Mouse (Mus musculus): ENCODE results near the gene Ccdc57.

Ccdc57 gene

DNA sequence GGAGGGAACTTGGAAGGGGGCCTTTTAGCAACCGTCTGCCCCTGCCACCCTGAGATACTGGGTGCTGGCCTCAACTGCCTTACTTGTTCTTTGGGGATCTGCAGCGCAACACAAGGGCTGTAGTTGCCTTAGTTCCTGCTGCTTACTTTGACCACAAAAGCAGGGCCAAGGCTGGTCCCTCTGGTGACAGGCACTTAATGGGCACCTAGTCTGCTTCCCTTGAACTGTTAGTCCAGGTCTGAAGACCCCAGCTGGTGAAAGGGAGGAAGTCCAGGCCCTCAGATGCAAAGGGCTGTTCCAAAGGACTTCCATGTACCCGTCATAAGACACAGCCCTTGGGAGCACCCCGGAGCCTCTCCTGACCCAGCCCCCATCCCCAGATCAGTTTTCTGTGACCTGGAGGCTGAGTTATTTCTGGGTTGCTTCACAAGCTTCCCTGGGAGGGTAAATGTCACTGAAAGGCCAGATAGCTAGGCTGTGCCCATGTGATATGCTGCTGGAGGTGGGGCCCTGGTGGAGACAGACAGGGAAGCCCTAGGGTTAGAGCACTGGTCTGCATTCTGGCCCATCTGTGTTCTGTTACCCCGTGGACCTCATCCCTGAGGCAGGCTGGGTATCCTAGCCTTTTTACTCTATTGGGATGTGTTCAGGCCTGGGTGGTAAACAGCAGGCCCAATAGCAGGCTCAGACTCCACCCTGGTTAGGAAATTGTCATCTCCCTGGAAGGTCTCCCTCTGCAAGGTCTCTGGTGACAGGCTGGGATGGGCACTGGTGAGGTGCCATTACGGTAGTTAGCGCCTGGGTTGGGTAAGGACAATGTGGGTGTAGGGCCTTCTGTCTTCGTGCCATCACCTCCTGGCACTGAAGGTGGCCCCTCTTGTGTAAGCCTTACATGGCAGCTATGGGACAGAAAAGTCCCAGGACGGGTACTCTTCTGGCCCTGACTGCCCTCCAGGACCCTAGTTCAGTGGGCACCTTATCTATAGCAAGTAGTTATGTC is 19.4 kb upstream of the Ccdc57 start:
- DNase-seq (ENCODE audit: low read depth, low spot score) = no peak

DNA sequence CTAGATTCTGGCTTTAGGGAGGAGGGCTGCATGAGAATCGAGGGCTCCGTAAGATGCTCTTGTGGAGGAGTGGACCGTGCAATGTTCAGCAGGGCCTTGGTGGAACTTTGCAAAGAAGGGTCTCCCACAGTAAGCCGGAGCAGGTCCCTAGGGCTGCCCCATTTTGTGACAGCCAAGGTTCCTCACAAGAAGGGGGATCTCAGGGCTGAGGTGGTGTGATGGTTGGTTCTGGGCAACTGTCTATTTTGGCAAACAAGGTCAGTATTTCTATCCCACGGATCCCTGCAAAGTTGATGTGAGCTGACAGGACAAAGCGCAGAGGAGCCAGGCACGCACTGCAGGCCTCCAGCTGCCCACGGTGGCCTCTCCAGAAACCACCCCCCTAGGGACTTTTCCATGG is 18.6 kb upstream of the Ccdc57 start:
- DNase-seq (ENCODE audit: low read depth, low spot score) = no peak

DNA sequence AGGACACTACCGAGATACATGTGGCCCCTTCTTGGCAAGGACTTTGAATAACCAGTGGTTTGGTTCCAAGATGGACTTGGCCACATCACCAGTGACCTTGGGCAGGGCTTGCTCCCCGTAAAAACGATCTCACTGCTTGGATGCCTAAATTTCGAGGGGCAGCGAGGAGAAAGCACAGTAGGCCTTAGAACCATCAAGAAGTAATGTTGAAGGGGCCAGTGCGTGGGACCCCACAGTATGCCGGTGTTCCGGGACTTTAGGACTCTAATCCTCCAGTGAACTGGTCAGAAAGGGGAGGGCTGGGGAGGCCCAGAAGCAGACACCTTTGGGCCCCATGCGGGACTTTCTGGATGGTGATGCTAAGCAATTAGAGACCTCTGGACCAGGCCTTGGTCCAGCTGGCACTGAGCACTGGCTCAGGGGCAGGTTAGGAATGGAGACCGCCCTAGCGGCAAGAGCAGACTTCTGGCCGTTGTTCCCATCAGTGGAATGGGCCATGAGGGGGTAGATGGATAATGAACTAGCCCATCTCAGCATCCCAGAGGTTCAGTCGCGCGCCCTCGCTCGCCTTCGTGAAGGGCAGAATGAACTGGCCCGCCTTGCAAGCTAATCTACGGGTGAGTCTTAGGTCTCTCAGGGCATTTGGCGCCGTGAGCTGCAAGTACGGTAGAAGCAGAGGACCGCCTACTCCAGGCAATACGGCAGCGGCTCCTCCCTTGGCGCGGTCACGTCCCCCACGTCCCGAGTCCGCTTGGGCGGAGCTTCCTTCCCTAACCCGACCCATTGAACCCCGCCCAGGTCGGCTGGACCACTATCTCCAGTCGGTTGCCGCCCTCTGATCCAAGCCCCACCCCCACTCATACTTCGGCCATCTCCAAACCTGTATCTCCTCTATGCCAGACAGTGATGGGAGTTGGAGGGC is 17.9 kb upstream of the Ccdc57 start:
- peak; percentile 88 for DNase-seq (ENCODE audit: low read depth, low spot score)

DNA sequence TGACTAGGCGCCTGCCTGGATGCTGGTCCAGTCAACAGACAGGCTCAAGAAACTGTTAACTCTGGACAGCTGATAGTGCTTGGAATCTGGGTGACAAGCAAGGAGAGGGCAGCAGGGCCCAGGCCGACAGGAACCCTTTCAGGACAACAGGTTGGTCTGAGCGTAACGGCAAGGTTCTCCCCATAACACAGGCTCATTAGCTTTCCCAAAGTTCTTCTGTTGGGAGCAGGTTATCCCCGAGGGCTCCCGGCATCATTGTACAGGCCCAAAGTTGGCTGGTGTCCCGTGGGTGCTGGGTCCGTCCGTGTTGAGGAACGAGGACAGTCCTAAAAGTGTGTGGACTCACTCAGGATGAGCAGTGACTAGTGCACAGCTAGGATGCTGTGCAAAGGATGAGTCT is 17.2 kb upstream of the Ccdc57 start:
- no peak for DNase-seq (ENCODE audit: low read depth, low spot score)

DNA sequence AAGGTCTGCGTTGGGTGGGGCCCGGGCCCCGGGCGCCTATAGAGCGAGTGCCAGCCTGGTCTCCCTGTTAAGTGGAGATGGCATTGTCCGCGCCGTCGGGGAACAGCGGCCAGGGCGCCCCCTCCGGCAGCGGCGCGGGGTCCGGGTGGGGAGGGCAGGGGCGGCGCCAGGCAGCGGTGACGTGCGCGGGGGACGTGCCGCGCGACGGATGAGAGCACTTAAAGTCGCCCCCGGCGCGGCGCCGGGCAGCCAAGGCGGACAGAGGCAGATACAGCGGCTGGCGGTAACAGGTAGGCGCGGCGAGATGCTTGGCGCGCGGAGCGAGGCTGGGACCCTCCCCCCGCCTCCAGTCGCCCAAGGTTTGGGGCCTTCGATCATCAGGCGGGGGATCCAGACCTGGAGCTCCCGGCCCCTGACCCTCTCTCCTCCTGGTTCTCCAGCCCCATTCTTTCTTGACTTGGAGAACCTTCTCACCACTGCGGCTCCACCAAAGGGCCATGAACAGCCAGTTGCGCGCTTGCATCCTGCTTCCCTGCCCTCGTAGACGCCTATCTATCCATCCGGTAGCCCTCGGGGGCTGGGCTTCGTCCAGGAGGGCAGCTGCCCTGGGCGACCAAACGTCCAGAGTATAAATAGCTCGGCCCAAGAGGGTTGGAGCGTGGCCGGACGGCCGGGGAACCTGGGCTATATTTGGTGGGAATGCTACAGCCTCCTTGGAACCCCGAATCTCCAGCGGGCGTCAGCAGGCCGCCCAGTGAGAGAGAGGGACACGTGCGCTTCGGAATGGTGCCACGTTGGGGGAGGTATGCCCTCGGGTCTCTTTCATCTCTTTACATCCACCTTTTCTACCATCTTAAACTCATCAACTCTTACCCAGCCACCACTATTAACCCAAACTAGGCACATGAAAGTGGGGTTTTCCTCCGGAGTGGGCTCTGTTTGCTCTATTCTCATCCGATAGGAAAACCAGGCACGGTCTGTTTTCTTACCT is 16.5 kb upstream of the Ccdc57 start:
- DNase-seq (ENCODE audit: low read depth, low spot score) = peak; percentile 55

DNA sequence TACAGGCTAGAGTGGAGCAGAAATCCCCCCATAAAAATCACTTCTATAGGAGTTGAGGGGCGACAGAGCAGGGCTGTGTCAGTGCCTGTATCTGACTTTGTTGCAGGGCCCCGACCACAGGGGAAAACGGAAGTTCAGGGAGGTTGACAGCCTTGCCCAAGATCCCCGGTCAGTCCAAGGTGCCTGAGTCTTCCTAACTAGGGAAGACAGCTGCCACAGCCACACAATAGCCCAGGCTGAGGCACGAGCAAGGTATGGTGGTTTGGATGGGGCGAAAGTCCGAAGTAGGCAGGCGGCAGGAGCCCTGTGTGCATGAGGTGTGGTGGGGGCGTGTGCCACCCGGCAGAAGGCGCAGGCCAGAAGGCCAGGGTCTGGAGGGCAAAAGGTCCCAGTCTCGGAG is 15.7 kb upstream of the Ccdc57 start, which contains the start of gene Slc16a3:
Gene Slc16a3, plus strand, starts transcription at position 153 of the 400 bp plus-strand sequence.
- DNase-seq (ENCODE audit: low read depth, low spot score) = no peak

DNA sequence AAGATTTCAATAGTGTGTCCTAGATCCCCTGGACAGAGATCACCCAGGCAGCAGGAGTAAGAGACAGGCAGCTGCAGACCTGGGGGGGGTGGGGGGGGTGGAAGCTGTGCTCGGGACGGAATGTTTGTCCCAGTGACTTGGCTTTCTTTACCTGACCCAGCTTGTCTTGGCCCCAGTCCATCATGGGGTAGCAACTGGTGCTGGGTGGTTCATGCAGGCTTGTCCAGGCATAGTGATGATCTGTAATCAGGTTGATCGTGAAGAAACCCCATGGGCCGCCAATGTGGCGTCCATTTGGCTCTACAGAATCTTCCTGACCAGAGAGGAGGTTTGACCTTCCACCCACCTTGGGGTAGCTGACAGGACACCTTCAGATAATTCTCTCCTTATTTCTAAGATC is 13.3 kb upstream of the Ccdc57 start:
- no peak for DNase-seq (ENCODE audit: low read depth, low spot score)

DNA sequence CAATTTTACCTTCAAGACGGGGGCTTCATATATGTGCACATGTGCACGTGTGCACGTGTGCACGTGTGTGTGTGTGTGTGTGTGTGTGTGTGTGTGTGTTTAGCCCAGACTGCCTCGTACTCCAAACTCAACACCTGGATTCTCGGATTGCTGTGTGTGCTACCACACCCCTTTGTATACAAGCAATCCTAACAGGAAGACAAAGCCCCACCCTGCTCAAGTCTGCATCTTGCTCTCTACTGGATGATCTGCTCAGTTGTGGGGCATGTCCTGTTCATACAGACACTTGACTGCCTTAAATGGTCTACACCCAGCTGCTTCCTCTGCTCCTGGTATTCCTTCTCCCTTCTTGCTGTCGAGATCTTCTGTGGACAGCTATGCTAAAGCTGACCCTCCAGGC is 12.6 kb upstream of the Ccdc57 start:
- DNase-seq (ENCODE audit: low read depth, low spot score) = no peak

DNA sequence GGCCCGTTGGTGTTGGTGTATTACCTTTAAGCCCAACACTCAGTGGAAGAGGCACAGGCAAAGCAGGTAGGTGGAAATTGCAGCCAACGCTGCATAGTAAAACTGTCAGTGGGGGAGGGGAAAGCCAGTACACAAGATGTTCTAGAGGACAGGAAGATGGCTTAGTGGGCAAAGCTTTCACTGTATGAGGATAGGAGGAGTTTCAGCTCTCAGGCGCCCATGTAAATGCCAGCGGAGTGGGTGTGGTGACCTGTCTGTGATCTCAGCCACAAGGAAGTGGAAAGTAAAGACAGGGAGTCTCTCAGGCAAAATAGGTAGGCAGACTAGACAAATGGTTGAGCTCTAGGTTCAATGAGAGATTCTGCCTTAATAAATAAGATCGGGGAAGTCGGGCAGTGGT is 8.3 kb upstream of the Ccdc57 start:
- DNase-seq (ENCODE audit: low read depth, low spot score) = no peak

DNA sequence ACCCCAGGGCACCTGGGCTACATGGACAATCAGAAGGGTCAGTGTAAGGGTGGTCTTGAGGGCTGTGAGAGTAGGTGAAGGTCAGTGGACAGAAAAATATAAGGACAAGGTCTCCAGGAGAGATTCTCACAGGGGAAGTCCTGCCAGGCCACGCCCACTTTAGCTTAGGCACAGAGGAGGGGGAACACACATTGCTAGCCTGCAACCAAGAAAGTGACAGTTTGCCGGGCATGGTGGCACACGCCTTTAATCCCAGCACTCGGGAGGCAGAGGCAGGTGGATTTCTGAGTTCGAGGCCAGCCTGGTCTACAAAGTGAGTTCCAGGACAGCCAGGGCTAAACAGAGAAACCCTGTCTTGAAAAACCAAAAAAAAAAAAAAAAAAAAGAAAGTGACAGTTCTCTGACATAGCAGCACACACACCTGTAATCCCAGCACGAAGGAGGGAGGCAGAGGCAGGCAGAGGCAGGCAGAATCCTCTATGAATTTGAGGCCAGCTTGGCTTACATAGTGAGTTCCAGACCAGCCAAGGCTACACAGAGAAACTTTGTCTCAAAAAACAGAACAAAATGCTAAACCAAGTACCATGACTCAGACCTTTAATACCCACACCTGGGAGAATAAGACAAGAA is 7.2 kb upstream of the Ccdc57 start:
- no peak for DNase-seq (ENCODE audit: low read depth, low spot score)

DNA sequence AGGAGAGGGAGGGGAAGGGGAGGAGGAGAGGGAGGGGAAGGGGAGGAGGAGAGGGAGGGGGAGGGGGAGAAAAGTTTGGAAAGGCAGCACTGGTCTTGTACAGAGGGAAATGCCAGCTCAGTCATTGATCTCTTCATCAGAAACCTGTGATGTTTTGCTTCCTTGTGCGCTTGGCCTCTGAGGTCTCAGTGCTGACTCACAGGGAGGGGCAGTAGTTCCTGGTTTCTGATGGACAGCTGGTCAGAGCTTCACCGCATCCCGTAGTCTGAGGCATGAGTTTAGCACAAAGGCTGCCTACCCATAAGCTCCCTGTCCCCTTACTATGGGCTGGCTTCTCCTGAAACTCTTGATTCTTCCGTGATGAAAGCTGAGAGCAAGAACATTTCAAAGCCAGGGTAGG is 6.1 kb upstream of the Ccdc57 start:
- no peak for DNase-seq (ENCODE audit: low read depth, low spot score)

DNA sequence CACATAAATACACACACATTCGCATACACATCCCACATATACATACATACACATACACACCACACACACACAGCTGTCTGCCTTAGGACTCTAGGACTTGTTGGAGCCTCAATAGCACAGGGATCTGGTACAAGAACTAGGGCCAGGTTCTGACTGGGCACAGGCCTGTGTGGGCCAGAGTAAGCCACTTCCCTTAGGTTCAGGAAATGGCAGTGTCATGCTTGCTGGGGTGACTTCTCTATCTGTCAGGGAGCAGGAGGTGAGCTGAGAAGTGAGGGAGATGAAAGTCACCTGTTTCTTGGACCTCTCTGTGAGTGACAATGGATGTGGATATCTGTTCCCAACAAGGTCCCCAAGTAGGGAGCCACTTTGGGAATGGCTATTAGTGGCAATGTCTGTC is 5.3 kb upstream of the Ccdc57 start:
- no peak for DNase-seq (ENCODE audit: low read depth, low spot score)

DNA sequence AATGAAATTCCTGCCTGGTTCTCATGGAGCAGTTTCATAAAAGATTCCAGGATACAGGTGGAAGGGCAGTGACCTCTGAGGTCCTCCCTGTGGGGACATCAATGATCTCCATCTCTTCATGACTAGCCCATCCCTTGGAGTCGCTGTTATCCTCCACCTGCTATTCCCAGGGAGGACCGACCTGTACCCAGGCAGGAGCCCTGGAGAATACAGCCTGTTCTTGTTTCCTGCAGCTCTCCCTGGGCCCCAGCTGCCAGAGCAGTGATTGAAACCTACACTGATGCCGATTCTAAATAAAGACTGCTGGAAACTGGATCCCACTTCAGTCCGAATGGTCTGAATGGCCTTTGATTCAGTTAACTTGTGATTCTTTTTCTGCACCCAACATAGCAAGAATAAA is 1.2 kb downstream of the Ccdc57 start:
- no peak for DNase-seq (ENCODE audit: low read depth, low spot score)

DNA sequence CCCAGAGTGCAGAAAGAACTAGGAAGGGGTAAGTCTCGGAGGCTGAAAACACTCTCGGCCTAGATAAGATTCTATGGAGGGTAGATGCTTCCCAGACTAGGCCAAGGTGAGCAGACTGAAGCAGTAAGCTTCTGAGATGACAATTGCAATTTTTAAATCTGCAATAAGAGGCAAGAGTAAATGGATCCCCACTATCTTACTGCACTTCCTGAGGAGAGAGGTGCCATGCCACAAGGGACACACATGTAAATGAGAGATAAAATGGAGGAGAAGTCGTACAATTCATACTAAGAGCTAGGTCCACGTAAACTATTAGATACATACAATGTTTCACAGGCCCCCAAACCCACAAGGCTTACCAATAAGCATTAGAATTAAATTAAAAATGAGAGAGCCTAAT is 4.2 kb downstream of the Ccdc57 start:
- DNase-seq (ENCODE audit: low read depth, low spot score) = no peak

DNA sequence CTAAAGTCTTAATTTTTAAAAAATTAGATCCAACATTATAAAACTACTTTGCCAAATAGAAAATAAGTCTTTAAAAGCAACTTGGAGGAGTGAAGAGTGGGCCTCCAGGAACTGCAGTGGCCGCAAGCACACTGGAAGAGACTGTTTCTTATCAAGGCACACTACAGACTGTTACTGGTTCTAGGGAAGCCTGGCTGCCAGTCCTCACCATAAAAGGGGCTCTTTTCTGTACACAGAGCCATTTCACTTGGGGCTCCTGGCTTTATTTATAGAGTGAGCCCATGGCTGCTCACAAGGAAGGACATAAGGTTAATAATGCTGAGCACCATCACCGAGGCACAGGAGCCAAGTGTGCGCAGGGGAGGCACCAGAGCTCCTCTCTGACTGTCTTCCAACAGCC is 10.1 kb downstream of the Ccdc57 start:
- DNase-seq (ENCODE audit: low read depth, low spot score) = no peak

DNA sequence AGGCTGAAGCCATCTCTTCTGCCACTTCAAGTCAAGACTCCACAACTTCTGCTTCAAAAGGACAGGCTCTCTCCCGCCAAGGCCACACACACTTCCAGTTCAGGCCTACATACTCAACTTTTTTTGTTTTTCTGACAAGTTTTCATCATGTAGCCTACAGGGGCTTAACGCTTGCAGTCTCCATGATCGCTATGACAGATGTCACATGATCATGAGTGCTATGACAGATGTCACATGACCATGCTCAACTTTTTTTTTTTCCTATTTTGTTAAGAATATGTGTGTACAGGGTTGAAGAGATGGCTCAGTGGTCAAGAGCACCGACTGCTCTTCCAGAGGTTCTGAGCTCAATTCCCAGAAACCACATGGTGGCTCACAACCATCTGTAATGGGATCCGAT is 14.9 kb downstream of the Ccdc57 start:
- no peak for DNase-seq (ENCODE audit: low read depth, low spot score)

DNA sequence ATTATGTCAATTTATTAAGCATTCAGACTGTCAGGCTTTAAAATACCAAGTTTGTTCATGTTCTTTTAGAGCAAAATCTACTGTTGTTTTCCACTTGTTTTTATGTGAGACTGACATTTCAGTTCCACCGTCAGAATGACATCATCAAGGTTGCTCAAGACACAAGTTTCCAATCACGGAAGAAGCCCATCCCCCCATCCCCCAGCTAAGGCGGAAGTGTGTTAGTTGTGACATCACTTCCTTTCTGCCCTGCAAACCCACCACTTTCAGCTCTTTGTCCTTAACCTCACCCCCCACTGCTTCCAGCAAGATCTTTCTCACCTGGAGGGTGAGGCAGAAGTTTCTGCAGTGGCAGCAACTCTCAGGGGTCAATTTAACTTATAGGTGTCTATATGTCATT is 16.2 kb downstream of the Ccdc57 start:
- no peak for DNase-seq (ENCODE audit: low read depth, low spot score)

DNA sequence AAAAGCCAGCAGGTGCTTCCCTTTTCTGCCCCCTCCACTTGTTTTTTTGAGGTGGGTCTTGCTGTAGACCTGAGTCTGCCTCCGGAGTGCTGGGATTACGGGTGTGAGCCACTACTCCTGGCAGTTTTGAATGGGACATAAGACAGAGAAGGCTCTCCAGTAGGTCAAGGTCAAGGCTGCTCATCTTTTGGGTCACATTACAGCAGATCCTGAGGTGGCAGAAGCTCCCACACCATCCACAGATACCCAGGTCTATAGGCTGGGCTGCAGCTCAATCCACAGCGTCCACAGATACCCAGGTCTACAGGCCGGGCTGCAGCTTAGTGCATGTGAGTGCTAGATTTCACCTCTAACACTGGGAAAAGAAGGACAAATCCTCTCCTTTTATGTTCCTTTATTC is 18.9 kb downstream of the Ccdc57 start:
- DNase-seq (ENCODE audit: low read depth, low spot score) = no peak

DNA sequence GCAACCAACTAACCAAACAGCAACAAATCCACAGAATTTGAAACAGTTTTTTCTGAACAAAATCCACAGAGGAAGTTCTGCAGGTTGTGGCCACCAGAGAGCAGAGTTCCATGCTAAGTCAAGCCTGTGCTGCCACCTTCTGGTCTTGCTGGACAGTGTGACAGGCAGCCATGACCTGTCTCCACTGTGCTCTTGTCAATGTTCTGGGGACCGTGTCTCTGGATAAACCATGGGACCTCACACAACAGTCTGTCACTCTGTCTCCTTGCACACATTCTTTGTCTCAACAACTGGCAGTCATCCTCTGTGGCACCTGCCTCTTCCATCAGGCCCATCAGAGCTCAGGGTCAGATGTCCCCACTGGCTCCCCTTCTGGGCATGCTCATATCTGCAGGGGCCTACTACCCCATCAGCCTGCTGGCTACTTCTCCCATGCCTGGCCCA is 27.2 kb downstream of the Ccdc57 start:
- DNase-seq (ENCODE audit: low read depth, low spot score) = peak; percentile 53

DNA sequence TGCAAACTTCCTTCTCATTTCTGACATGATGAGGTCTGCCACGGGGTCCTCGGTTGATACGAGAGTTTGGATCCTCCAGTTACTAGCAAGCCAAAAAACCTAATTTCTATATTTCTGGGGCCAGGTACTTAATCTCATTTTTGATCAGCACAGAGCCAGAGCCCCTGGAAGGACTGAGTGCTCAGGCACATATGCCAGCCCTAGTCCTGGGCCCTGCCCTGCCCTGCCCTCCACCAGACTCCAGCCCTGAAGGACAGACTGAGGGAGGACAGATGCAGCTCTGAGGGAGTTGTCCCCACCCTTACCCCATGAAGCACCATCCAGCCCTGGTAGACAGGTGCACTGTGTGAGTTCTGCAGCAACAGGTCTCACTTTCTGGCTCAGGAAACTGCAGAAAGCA is 28.1 kb downstream of the Ccdc57 start:
- DNase-seq (ENCODE audit: low read depth, low spot score) = no peak
